Mouse (Mus musculus): ENCODE data around the gene Nostrin.

Nostrin gene

DNA sequence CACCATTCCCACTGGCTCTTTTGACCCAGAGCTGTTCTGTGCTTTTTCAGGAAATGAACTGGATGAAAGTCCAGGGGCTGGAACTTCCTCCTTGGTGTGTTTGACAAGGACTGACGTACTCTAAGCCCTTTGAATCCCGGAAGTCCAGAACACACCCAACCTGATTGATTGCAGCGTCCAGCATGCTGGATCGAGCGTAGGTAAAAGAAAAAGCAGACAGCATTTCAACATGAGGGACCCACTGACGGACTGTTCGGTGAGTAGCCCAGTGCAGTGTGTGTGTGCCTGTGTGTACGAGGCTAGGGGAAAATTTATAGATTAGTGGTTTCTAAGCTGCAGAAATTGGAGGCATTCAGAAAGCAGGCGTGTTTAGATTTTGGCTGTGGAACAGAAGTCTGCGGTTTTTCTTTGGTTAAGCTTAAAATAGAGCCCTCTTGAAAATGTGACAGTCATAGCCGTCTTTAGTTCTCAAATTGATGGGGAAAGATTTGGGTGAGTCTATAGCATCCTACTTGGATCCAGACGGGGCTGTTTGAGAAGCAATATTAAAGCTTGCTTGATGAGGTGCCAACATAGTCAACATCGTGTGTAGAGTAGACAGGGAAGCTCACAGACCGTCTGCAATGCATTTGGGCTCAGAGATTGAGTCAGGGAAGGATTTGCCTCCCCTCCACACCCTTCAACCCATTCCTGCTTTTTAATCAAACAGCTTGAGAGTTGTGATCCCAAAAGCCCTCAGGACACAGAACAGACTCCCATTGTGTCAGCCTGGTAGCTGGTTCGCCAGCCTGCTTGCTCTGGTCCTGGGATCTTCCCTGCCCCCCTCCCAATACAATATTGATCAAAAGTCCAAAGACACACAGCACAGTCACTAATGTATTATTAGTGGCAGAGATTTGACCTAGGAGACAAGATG, at the start of gene Nostrin:
Nostrin (plus strand) TSS at position 140 of the 916 bp plus-strand sequence.
- no peak for DNase-seq

DNA sequence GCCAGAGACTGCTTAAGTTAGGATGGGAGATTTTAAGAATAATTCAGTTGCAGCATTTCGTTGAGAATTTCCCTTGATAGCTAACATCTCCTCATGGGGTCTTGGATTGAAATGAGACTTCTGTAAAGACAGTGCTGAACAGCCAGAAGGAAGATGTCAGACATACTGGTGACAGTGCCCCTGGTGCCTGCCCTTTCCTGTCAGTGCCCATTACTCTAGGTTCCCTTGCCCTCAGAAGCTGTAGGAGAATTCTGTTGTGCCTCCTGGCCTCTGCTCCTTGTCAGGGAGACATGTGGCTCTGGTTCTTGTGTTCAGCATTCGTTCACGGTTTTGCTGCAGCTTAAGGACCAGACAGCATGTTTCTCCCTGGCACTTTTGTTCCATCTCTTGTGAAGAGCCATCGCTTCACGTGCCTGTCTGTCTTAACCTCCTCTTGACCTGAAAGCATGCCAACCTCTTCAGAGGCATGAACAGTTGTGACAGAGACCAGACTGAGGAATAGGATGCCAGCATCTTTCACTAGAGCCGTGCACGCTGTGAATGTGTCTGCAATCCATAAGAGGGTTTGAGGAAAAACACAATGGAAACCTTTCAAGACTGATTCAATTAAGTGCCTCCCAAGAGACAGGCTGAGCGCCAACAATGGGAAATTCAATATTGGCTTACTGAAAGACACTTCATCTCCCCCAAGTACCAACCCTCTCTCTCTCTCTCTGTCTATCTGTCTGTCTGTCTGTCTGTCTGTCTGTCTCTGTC, 48.9 kb upstream of the Nostrin start:
- no peak for DNase-seq

DNA sequence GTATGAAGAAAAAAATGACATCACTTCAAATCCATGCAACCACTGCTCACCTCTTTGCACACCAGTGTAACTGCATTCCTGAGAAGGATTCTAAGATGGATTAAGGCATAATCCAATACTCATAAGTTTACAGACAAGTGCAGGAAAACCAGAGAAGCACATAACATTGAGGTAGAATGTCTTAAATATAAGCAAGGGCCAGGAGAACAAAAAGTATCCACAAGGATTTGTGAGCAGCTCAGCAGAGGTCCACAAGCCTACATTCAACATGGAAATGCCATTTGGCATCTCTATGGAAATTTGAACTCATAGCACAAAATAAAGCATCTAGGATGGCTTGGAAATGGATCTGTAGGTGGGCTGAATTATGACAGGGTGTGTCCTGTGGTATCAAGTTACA, 39.8 kb upstream of the Nostrin start:
- DNase-seq = no peak

DNA sequence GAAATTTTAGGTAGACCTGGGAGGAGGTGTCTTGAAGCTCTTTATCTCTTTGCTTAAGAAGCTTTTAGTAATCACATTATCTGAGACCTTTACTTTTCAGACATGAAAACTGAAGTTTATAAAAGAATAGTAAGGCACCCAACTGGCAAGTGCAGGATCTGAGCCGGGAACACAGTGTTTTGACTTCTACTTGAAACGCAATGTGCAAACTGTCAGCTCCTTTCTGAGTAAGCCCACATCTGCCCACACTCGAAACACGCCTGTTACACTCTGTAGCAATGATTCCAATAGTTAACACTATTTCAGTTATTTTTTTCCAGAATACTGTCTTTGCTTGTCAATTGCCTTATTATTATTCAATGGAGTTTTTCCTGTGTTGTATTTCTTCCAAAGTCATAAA, 38.8 kb upstream of the Nostrin start:
- DNase-seq = no peak

DNA sequence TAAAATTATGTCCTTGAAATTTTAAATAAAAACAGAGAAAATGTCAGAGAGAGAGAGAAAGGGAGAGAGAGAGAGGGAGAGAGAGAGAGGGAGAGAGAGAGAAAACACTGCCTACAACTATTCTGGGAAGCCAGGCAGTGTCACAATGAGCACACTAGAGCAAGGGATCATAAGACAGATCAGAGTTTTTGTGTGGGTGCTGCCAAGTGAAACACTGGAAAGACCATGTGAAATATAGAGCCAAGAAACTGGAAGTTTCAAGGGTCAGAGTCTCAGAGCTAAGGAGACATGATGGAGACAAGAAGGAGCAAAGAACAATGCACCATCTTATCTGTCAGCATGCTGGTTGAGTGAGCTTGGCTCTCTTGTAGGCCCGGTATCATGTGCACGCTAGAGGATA, 38.1 kb upstream of the Nostrin start:
- DNase-seq = no peak

DNA sequence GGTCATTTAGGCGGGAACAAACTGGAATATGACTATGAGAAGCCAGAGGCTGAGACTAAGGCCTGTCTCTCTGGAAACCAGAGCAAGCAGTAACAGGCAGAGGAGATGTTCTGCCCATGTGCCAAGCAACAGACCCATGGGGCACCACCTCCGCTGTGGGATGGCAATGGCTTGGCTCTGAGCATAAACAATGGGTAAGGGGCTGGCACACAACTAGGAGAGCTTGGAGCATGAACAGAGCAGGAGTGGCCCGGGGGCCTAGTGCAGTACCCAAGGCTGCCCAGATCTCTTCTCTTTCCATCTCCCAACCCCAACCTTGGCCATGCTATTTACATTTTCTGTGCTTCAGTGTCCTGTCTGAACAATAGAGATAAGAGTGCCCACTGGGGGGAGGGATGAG, 36.9 kb upstream of the Nostrin start:
- no peak for DNase-seq

DNA sequence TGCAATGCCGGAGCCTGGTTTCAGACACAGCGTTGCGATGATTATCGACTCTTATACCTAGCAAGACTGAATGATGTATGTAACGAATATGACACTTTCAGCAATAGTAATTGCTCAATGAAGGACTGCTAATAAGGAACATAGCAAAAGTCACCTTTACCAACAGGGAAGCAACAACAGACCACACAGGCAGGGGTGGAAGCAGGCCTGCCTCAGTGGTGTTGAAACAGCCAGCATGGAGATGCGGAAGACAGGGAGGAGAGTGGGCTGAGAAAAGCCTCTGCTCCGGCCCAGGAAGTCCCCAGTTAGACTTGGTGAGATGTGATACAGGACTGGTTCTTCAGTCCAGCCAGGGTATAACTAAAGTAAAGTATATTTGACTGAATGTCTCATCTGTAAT, 36.5 kb upstream of the Nostrin start:
- no peak for DNase-seq

DNA sequence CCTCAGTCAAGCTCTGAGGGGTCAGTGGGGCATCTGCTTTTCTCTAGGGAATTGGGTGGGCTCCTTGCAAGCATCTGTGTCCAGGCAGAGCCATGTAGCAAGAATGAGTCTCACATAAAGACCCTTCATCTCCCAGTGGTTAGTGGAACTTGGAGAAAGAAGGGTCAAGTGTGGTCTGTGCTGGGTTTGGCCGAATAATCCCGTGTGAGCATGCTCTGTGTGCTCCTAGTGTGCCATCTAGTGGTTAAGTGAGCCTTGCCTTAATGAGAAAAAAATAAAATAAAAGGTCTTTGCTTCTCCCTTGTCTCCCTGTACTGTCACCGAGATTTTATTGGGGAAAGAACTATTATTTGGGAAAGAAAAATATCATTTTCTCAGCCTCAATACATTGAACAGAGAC, 34.9 kb upstream of the Nostrin start:
- DNase-seq = no peak

DNA sequence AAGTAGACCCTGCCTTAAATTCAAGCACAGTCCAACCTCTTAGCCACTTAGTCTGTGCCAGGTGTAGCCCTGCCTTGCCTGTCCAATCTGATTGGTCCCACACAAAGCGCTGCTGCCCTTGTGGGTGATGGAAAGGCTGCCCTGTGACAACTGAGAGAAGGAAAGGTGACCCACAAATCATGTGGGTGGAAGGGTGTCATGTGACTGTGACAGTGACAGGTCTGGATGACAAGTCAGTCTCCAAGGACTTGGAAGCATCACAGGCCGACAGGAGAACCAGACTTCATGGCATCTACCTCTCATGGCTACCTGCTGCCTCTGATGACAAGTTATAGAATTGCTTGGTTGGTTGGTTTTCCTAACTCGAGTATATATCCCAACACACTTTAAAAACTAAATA, 32.1 kb upstream of the Nostrin start:
- DNase-seq = no peak

DNA sequence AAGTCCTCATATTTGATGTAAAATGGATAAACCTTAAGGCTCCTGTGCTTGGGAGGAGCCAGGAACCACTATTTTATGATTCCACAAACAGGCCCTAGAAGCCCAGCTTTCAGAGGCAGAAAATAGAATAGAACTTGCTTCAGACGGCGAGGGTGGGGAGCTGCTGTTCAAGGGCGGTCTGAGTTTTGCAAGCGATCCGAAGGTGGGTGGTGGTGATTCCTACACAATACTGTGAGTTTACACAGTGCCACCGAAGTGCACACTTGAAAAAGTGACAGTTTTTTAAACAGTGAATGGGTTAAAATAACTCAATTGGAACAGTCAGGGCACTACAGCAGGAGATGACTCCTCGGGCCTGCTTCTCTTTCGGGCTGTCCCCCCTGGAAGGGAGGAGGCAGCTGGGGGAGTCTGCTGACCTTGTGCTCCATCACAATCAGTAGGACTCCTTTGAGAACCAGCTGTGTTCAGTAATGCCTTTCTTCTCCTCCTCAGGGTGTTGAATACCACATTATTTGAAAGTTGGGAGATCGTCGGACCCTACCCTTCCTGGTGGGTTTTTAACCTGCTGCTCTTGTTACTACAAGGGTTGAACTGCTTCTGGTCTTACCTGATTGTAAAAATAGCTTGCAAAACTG, 31.0 kb upstream of the Nostrin start:
- no peak for DNase-seq

DNA sequence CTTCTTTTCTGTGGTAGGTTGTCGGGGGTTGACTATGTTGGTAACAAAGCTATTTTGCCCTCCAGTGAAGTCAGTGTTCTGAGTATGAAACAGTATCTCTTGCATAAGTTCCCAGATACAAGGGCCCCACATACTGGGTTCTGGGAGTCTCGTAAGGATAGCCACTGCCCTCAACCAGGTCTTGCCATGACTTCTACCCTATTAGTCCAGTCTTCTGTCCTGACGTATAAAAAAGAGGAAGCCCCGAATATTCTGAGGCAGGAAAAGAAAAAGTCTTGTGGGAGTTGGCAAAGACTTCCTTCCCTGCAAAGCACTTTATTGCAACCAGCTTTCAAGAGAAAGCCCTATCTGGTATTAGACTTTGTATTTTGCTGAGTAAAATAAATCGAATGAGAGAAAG, 26.4 kb upstream of the Nostrin start:
- DNase-seq = no peak

DNA sequence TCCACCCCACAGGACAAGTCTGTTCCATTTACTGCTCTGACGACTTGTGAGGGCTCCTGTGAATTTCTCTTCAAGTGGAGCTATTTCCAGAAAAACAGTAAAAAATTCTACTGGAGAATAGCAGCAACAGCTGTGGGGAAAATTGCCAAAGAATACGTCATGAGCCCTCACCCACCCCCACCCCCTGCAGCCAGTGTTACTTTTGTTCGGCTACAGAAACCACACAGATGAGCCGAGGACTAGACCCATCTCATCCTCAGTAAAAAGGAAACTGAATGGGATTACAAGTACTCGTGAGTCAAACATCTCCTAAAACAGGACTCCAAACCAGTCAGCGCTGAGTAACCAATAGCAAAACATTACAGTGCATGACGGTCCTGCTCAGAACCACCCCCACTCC, 25.9 kb upstream of the Nostrin start:
- no peak for DNase-seq

DNA sequence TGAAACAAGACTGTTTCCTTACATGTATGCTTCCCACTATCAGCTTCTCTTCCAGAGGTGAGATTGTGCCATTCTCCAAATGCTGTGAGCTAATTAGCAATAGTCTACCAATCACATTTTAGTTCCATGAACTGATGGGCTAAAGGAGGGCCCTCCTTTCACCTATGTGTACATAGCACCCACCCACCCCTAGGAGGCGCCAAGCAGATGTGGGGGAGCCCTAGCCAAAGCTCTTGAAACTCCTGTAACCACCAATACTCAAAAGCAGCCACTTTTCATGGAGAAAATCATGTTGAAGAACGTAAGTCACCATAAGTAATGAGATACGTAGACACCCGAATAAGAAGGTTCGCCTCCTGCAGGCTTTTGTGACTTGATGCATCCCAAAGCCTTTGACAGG, 23.0 kb upstream of the Nostrin start:
- DNase-seq = no peak

DNA sequence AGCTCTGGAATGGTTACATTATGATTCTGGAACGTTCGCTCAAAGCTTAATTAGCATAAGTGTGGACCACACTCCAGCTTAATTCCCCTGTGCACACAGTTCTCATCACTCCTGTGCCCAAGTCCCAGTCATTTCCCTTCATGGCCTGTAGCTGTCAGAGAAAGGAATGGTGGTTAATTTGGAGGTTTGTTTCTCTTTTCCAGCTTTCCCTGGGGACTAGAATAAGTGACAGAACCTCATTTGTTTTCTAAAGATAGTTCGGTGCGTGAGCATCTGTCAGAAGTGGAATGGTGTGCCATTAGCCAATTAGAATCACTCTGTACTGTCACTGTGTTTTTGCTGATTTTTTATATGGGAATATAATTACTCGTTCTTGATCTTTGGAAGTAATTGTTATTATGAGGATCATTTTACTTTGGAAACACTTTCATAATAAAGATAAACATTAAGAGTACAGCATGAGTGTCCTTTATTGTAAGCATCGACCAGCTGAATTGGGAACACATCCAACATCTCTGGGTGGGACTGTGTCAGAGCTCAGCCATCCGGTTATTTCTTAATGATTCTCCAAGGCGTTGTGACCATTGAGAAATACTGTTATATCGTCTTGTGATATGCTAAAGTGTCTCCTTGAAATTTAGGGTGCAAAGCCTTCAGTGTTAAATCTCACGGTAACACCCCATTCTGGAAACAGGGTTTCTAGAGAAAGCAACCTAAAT, 21.6 kb upstream of the Nostrin start:
- no peak for DNase-seq

DNA sequence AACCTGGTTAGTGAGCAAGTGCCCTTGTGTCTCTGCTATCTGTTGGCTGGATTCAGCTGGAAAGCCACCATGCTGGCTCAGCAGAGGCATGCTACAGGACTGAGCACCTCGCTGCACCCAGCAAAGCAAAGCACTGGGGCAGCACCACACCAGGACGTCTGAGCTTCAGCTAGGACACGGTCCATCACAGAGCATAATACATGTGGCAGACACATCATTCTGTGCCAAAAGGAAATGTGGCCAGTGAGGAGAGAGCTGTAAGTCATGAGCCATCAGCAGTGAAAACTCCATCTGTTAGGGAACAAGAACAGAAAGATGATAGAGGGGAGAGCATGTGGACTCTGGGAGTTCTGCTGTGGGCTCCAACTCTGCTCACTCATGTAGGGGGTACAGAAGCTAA, 19.7 kb upstream of the Nostrin start:
- no peak for DNase-seq

DNA sequence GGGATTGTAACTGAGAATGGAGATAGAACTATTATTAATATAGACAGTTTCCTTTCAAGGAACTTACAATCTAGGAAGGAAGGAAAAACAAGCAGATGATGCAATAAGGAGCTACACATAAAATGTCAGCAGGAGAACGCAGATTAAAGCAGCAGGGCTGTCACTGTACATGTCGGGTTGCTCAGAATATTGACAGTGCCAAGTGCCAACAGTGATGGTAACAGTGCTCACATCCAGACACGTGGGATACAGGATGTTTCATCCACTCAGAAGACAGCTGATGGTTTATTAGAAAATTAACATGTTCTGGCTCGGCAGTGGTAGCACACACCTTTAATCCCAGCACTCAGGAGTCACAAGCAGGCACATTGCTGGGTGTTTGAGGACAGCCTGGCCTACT, 18.8 kb upstream of the Nostrin start:
- DNase-seq = no peak

DNA sequence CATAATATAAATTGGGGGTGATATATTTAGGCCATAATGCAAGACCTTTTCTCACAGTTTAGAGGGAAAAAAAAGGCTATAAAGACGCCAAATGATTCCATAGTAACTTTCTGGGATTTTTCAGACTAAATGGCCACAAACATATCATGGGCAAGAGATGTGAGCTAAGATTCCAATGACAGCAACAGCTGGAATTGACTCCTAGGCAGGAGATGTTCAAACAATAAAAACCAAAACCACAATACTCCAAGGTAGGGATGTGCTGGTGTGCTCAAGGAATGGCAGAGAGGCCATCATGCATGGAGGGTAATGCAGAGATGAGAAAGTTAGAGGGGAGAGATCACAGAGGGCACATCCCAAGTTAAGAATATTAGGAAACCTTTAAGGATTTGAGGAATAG, 16.6 kb upstream of the Nostrin start:
- DNase-seq = no peak

DNA sequence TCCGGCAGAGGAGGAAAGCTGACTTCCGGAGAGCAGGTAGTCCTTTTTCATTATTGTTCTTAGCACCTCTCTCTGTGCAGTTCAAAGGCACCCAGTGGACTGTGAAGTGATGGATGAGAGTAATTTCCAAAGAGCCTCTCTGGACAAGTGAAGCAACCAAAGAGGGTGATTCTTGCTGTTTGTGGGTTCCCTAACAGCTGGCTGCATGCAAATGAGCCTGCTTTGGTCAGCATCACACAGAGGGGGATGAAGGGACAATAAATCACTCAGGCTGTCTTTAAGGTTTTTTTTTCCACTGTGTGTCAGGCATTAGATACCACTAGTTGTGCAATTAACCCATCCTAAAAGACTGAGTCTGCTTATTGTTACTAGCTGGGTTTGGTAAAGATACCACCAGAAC, 15.9 kb upstream of the Nostrin start:
- DNase-seq = no peak

DNA sequence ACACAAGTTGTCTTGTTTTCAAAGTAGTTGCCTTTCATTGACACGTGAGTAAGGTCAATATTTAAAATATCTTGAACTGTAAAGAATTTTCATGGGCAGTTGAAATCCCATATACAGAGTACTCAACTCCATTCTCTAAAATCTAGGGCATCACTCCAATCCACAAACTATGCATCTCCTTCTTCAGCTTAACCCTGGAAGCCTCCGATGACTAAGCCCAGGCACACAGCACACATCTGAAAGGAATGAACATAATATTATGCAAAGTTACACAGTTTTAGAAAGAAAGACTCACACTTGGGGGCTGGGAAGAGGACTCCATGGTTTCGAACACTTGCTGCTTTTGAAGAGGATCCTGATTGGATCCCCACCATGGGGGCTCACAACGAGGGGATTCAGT, 13.9 kb upstream of the Nostrin start:
- DNase-seq = no peak

DNA sequence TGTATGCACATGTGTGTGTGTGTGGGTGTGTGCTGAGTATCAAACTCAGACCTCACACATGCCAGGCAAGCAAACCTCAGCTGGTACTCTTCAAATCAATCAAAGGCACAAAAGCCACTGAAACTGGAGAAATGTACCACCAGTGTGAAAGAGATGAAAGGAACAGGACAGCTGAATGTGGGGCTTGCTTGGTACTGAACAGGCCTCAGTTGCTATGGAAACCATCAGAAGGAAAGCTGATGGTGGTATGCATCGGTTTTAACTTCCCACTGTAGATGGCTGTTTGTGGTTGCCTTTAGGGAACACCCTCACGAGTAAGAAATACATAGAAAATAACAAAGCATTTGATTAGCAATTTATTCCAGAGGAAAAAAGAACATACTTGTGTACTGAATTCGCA, 10.2 kb upstream of the Nostrin start:
- DNase-seq = no peak

DNA sequence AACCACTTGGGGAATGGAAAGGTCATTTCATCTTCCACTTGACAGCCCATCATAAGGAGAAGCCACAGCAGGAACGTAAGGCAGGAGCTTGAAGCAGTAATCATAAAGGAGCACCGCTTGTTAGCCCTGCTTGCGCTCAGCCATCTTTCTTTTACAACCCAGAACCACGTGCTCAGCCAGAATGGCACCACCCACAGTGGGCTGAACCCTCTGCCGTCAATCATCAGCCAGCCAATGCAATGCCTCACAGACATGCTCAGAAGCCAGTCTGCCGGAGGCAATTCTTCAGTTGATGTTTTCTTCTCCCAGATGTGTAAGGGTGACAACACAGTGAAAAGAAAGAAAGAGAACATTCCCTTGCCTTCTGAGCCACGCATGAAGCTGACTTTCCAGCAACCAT, 7.3 kb upstream of the Nostrin start:
- DNase-seq = no peak

DNA sequence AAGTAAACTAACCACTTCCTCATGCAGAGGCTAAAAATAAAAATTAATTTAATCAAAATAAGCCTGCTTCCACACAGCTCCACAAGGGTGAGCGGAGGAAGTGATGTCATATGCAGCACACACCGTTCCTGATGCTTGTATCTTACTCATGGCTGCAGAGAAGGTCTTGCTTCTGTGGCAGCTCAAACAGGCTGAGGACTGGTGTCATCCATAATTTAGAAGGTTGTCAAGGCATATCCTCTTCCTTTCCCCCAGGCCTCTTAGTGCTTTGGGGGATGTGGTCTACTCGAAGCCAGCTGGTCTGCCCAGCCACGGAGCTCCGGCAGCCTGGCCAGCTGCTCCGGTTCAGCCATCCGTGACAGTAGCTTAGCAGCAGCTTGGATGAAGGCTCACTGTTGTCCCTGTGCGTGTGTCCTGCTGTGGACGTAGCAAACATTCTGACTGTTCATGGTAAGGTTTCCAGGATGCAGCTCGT, 6.6 kb upstream of the Nostrin start:
- DNase-seq = no peak

Data from cerebellum, adult 11 months (tissue).